Mouse (Mus musculus) ZHBTc4 (cell line): ENCODE data around the gene Ttc7b.

Experiments used
- DNase-seq: peaks from one replicate; pipeline ENCODE4 v3.0.0-alpha.2; 2011; ENCODE audit warnings: low read depth, low spot score

The Ttc7b gene

DNA sequence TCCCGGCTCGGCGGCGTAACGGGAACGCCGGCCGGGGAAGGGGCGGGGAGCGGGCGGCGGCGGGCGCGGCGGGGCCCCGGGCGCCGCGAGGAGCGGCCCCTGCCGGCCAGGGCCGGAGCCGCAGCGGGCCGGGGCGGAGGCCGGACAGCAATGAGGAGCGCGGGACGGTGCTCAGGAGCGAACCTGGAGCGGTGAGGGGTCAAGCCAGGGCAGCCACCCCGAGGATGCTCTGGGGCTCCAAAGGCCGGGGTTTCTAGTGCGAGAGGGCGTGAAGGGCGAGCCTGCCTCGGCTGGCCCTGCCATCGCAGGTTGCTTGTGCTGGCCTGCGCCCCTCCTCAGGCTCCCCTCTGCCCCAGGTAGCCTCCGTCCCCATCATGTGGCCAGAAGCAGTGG is at the start of gene Ttc7b:
Gene Ttc7b (minus strand): TSS at position 33 of the 393 bp plus-strand sequence.
- DNase-seq, result peak; percentile 66

DNA sequence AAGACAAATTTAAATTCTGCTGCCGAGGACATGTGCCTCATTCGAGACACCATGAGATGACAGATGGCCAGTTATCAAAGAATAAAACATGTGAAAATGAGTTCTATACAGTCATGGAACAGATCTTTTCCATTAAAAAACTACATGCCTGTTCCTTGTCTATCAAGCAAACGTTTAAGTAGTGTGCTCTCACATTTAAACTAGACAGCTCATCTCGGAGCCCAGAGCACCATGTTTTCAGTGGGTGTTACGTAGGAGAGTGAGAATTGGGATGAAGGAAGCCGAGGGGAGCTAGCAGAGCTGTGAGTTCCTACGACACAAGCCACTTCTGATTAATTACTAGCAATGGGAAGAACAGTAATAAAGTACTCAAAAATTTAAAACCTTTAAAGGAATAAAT is 48.2 kb upstream of the Ttc7b start:
- no peak for DNase-seq

DNA sequence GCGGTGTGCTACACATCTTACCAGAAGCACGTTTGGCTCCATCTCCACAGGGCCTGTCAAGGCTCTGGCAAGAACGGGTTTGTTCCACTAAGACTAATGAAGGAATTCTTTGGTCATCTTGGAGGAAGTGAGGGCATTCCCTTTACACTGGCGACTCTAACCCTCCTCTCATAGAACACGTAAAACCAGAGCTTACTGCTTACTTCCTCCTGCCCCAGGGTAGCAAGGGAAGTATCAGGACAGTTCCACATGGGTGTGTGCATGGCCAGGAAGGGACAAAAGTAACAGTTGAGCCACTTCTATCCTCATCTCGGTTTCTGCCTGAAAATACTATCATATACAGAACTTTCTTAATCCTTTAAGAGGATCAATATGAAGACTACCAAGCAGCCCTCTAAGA is 47.5 kb upstream of the Ttc7b start:
- DNase-seq, result no peak

DNA sequence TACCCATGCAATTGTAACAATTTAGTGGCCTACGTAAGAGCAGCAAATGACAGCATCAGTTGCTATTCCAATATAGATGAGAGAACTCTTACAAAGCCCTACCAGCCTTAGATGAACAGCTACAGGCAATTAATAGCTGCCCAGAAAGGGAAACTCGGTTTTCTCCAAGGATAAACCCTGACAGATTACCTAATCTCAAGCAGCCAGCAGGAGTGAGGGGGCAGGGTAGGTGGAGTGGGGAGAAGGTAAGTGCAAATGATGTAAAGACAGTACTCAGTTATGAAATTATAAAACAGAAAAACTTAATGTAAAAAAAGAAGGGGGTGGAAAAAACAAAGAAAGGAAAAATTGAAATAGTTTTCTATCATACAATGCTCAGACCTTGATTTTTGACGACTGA is 47.0 kb upstream of the Ttc7b start:
- DNase-seq, result no peak

DNA sequence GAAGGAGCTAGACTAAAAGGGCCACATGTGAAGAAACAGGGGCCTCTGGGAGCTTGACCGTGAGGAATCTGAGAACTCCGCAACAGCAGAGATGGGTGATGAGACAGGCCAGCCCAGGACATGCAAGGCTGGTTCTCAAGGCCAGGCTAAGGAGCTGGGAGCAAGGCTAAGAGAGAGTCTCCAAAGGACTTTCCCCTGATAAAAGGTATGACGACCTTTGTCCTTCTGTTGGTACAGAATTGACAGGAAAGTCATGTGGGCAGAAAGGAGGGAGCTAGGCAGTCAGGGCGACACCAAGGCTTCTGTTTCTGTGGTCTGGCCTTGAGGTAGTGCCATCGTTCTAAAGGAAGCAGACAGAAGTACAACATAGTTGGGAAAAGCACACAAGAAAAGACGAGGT is 33.0 kb upstream of the Ttc7b start:
- no peak for DNase-seq

DNA sequence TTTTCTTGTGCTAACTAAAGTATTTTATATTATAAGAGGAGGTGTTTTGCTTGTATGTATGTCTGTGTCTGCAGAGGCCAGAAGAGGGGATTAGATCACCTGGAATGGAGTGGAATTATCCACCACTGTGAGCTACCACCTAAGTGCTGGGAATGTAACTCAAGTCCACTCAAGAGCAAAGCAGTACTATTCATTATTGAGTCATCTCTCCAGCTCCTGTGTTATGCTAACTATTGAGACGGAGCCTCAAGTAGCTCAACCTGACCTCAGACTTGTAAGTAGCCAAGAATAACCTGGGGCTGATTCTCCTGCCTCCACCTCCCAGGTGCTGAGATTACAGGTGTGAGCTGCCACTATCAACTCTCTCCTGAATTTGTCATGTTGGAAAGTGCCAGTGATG is 31.3 kb upstream of the Ttc7b start:
- no peak for DNase-seq

DNA sequence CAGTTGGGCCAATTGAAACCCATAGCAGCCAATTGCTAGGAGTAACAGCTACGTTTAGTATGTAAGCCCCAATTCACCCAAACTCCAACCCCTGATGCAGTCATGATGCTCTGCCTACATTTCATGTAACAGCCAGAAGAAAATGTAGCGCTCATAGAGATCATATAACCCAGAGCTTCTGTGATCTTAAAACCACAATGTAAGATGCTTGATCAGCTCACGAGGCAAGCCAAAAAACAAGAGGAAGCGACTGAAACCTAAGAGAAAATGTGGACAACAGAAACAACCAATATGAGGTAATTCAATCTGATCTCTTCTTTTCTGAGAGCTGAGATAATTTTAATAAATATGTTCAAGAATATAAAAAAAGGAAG is 23.6 kb upstream of the Ttc7b start:
- no peak for DNase-seq

DNA sequence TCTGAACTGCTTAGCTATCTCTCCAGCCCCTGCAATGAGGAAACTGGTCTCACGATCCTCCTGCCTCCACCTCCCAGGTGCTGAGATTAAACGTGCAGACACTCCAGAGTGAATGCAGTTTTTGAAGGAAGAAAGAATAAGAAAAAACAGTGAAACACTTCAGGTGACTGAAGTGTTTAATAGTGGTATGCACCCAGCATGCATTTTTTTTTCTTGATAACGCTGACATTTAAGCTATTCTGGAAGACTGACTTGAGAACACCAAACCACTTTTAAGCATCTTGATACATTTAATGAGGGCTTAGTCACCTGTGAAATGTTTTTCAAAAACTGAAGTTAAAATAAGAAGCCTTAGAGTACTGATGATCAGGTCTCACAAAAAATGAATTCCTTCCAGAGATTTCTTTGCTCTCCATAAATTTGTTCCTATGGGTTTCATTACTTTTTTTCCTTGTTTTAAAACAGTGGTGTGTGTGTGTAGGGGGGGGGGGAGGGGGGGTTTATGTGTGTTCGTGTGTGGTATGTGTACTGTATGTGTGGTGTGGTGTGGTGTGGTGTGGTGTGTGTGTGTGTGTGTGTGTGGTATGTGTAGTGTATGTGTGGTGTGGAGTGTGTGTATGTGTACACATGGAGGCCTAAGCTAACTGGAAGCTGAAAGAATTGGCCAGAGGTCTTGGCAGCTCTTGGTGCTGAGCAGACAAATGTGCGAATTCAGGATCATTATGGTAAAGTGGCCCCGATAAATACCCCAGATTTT is 23.0 kb upstream of the Ttc7b start:
- DNase-seq, result no peak

DNA sequence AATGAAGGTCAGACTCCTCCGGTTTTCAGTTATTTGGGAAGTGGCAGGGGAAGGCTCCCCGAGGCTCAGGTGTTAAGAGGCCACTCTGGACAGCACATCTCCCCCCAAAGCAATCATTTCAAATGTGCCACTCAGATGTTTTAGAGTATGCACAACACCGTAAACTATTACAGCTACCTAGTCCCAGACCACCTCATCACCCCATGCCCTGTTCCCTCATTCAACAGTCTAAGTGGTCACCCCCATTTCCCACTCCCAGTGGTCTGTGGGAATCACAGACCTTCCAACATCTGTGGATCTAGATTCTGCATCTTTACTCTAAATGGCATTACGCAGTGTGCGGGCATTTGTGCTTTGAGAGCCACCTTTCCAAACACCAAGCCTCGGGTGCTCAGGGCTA is 21.9 kb upstream of the Ttc7b start:
- DNase-seq, result no peak

DNA sequence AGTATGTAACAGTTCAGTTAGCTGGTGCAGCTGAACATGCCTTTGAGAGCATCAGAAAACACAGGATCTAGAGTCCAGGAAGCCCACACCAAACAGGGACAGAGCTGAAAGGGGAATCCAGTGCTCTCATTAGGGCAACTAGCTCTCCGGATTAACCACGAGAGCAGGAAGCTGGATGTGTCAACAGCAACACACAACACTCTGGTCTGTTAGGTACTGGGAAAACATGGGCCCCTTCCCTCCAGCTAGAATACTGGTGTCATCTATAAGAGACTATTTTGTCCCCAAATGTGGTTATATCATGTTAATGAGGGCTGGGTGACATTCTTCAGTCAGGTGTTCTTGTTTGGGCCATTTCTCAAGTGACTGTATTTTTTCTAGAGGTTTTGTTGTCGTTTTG is 21.4 kb upstream of the Ttc7b start:
- DNase-seq, result no peak

DNA sequence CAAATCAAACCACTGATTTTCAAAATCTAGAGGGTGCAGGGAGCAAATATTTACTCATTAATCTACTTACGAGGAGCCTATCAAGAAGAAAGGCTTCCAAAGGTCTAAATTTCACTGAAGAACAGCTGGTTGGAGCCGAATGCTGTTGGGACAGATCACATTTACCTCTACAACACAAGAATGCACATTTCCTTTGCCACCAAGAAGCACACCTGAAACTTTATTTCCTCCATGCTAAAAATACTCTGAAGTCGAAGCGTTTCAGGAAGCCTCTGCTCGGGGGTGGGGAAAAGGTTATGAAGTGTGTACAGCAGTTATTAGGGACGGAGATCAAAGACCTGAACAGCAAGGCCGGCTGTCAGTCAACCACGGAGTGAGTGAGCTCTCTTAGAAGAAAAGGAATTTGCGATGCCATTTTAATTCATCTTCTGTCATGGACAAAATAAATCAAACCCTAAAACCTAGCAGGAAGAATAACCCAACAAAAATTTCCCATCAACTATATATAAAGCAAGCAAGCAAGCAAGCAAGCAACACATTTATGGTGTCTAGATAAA is 18.6 kb upstream of the Ttc7b start:
- no peak for DNase-seq

DNA sequence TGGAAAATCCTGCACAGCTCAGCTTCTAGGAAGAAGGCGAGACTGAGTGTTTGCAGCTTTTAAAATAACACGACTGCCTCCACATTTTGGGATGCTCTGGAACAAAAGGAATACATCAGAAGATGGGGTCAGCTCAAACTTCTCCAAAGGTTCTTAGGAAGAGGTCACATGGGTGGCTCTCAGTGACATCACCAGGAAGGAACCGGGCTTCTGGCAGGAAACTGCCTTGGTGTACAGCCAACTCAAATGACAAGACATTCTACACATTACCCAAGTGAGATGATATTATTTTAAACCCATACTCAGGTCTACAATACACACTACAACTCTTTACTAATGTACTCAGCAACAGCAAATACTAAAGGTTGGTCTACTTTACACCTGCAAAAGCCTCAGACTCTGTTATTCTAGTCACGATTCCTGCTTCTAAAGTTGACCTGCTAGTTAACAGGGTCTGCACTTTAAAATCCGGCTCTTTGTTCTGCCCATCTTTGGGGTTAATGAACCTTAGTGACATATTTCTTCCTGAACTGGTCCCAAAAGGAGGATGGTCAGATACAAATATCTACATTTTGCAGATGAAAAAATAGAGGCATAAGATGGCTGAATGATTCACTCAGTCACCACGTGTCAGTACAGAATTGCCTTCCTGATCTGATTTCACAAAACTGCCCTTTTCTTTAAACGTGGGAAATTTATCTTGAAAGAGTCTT is 18.0 kb upstream of the Ttc7b start:
- no peak for DNase-seq

DNA sequence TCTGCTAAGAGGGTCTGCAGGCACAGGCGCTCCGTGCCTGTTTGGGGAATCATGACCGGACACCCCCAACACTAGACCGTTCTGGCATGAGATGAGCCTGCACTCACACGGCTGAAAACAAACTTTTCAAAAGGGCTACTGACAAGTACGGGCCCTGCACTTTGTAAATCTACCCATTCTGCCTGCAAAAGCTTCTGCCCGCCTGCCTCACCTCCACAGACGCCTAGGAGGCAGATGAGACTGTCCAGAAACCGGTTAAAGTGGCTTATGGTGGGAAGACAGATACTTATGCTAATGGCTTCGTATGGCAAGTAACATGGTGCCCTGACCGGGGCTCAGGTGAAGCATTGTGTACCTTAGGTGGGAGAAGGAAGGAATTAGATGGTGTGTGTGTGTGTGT is 16.5 kb upstream of the Ttc7b start:
- DNase-seq, result no peak

DNA sequence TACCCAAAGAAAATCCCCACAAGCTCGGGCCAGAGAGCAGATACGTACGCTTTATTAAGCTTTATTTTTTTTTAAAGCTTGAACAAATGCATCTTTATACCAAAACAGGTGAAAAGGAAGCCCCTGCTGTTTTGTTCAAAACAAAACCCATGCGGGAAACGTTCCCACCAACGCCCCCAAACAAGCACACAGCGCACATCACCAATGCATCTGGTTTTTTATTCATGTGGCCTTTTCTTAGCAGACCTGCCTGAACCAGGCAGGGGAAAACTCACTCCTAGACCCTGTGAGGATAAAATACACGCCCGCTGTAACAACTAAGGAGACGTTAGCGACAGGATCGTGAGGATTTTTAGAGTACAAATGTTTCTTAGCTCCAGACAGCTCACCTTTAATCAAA is 14.4 kb upstream of the Ttc7b start:
- DNase-seq, result no peak

DNA sequence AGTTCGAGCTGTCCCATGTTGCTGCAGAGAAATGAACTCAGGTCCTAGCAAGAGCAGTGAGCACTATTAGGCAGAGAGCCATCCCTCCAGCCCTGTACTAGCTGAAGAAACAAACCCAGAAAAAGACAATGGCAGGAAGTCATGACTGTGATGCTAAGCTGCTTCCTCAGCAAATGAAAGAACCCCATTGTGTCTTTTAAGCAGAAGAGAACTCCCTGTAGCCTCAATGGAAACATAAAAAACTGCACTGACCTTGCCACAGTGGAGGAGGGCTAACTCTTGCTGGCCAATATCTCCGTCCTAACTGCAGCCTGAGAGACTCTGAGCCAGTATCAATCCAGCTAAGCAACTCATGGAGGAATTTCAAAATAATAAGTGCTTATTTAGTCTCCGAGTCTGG is 13.4 kb upstream of the Ttc7b start:
- DNase-seq, result peak; percentile 86

DNA sequence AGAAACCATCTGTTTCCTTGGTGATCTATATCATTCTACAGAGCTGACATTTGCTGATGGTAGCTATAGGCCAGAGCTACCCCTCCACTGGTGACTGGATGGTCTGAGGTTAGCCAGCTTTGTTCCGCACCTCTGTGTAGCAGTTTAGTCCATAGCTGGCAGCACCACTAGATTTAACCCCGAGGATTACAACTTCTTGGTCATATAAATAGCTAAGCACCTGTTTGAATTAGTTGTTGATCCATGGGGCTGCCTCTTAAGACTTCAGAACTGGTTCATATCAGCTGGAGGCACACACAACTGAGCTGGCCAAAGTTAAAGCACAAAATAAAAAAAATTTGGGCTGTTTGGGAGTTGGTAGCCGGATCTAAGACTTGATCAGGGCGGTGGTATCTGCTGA is 12.6 kb upstream of the Ttc7b start:
- DNase-seq, result no peak

DNA sequence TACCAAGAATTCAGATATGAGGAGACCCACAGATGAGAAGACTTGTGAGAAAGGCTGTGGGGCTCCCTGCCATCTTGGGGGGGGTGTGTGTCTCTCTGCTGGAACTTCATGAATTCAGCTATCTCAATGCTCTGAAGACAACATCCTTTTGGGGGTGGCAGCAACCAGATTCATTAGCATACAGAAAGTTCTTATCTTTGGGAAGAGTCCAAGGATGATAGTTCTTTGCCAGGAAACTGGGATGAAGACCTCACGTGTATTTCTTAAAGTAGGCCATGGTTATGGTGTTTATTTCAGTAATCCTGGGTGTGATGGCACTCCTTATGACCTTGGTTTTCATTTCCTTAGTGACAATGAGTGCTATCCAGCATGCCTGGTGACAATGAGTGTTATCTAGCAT is 11.1 kb upstream of the Ttc7b start:
- no peak for DNase-seq

DNA sequence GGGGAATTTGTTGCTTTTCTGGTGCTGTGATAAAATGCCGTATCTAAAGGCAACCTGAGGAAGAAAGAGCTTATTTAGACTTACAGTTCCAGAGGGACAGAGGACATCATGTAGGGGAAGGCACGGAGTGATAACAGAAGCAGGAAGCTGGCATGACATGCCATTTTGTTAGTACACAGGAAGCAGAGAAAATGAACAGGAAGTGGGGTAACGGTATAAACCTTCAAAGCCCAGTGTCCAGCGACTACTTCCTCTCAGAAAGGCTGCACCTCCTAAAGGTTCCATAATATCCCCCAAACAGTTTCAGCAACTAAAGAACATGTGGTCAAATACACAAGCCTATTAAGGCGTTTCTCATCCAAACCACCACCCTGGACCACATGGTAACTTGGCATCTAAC is 10.2 kb upstream of the Ttc7b start:
- no peak for DNase-seq

DNA sequence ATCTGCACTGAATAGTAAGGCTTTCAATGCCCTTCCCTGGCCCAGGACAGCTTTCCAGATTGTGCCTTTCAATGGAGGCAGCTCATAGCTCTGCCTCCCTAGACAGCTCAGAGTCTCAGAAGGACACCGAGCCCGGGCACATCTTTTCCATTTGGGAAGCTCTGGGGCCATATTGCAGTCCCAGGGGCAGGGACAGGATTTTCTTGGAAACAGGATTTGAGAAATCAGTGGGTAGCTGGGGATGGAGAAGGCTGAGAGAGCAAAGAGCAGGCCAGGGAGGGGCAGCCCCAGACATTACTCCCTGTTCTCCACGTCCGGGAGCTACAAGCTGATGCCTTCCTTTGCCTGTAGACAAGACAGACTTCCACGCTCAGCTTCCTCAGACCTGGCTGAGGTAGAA is 9.0 kb upstream of the Ttc7b start:
- DNase-seq, result no peak

DNA sequence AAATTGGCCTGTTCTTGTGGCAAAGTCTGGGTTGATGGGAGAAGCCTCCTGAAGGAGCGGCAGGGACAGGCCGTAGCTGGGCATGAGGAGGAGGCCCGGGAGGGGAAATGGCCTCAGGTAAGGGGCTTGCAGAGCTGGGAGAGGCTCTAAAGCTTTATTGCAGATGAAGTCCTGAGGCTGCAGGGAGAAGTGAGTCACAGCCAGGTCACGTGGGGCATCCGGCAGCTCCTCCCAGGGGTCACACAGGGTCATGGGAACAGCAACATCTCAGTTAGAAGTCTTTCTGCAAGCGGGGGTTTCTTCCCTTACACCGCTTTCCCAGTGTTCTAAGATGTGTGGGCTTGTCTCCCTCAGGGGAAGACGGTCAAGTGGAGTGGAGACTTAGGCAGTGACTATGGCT is 8.5 kb upstream of the Ttc7b start:
- peak; percentile 77 for DNase-seq

DNA sequence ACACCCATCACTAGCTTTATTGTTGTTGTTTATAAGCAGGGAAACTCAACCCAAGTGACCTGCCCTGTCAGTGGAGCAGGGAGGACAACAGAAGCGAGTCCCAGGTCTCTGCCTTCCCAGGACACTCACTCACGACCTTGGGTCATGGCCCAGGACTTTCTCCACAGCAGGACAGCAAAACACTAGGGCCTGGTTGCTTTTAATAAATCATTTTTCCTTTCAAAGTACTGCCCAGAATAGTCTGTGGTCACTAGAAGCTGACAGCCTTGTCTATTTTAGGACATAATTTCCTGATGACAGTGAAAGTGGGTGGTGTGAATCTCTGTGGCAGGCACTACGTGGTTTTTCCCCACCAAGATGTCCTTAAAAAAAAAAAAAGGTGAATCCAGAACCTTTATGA is 7.6 kb upstream of the Ttc7b start:
- DNase-seq, result no peak

DNA sequence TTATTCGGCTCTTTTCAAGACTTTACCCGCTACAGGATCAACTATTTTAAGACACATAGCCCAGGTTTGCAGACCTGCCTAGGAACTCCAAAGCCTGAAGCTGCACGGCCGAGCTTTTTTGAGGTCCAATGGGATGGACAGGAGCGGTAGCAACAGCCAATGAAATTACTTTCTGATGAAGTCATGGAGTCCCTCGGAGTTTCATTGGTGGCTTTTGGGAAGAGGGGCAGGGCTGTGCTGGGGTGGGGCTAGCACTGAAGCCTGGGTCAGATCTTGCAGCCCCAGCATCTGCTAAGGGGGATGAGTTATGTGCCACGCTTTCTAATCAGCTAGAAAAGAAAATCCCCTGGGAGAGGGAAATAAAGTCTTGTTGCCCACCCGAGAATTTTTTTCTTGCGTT is 7.1 kb upstream of the Ttc7b start:
- peak; percentile 88 for DNase-seq

DNA sequence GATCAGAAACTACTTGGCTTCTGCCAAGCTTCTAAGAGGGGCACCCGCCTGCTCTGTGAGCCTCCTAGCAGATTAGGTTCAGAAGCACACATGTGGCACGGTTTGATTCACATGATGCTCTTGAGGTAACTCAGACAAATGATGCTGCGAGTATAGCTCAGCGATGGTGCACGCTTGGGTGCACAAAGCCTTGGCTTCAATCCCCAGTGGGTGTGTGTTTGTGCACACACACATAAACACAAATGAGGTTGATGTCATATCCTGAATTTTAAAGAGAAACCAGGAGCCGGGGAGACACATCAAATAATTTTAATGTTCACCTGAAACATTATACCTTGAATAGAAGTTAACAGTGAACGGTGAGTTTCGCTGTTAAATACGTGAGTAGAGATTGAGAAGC is 6.6 kb upstream of the Ttc7b start:
- no peak for DNase-seq
